Mouse (Mus musculus) midbrain, embryonic 14.5 days (tissue): ENCODE measurements at regions not wholly inside any gene's neighbourhood (a gene's known extent, or its start where the extent isn't known, plus 50 kb on each side); places are given as distances from the start of the nearest gene placed in this dataset.
A peak's percentile ranks its signal among the peaks of the same experiment; 100 is the strongest.

Experiments used
- ATAC-seq: fragments of 200-750 bp; cut with Nextera tagmentation; 2 replicates; pipeline ENCODE4 v1.8.0; 2017; ENCODE audit warnings: moderate number of reproducible peaks, moderate library complexity; ENCODE audit not compliant: low FRiP score, low TSS enrichment
- DNase-seq: peaks from one replicate; pipeline ENCODE4 v3.0.0-alpha.2; 2015
- H3K27ac ChIP-seq: fragments of 300-500 bp; sonication (generic); replicated peaks from 2 replicates; pipeline ENCODE4 v1.5.1; 2014; ENCODE audit warnings: mild to moderate bottlenecking, low read depth, low read length, moderate library complexity
- H3K27me3 ChIP-seq: fragments of 300-500 bp; sonication (generic); 2 replicates; pipeline ENCODE4 v1.6.1; 2014; ENCODE audit warnings: low read length, control low read depth, mixed read lengths; ENCODE audit not compliant: control insufficient read depth, insufficient read depth
- H3K36me3 ChIP-seq: fragments of 300-500 bp; sonication (generic); 2 replicates; pipeline ENCODE4 v1.6.1; 2014; ENCODE audit warnings: low read length, control low read depth; ENCODE audit not compliant: control insufficient read depth, insufficient read depth
- H3K4me1 ChIP-seq: fragments of 300-500 bp; sonication (generic); 2 replicates; pipeline ENCODE4 v1.6.1; 2014; ENCODE audit warnings: mild to moderate bottlenecking, antibody characterized with exemption, low read length, control low read depth; ENCODE audit not compliant: control insufficient read depth, insufficient read depth
- H3K4me2 ChIP-seq: fragments of 300-500 bp; sonication (generic); 2 replicates; pipeline ENCODE4 v1.6.1; 2014; ENCODE audit warnings: mild to moderate bottlenecking, low read length, moderate library complexity
- H3K4me3 ChIP-seq: fragments of 300-500 bp; sonication (generic); replicated peaks from 2 replicates; pipeline ENCODE4 v1.5.1; 2014; ENCODE audit warnings: low read depth, low read length
- H3K9ac ChIP-seq: fragments of 300-500 bp; sonication (generic); replicated peaks from 2 replicates; pipeline ENCODE4 v1.6.1; 2014; ENCODE audit warnings: mild to moderate bottlenecking, low read length, moderate library complexity
- H3K9me3 ChIP-seq: fragments of 300-500 bp; sonication (generic); 2 replicates; pipeline ENCODE4 v1.6.1; 2016; ENCODE audit warnings: low read length, control low read depth, mixed read lengths; ENCODE audit not compliant: control insufficient read depth
- WGBS: fragments of 180-500 bp; shearing (Covaris S2); extraction: QIAGEN DNeasy Blood & Tissue Kit; methylation state at CpG from one replicate; pipeline ENCODE4 v1.1.7; 2014; 5-methylcytosine and 5-hydroxymethylcytosine counted together

DNA sequence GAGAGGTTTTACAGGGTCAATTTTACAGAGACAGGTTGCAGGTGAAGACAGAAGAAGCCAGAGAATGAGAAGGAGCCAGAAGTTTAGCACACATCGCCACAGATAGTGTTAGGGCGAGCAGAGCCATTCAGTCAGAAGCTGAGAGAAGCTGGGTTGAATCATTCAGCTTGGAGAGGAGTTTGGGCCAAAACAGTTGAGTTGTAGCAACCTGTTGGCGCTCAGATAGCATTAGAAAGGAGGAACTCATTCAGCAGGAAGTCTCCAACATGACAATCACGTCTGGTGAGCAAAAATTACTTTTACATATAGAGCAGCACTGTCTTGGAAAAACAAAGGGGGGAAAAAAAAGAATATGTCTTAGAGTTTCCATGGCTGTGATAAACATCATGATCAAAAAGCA, 53.2 kb downstream of the Fam43a start:
- Histone ChIP-seq H3K27me3 (no peaks in the 10 kb centered on the region), H3K4me3 (no peak overlapping the region), H3K27ac (no peak overlapping the region), H3K9ac (no peak overlapping the region), H3K9me3 (no peaks in the 10 kb centered on the region), H3K4me2 (no peak overlapping the region), H3K36me3 (no peaks in the 10 kb centered on the region), H3K4me1 (0 out of 2 replicates have a peak, but pooled peaks cover 6% of the 10 kb centered on the region)
- DNase-seq (no peak), ATAC-seq (no peak)
- 75% methylated on average over 4 of the region's 4 CpGs for WGBS

GRCm38 (mm10) chr16:30653806-30654205, 54.3 kb downstream of the Fam43a start:
- 0 out of 2 replicates have a peak, but pooled peaks cover 6% of the 10 kb centered on the region for H3K4me1 ChIP-seq
- no peak overlapping the region for H3K4me2 ChIP-seq
- H3K9me3 ChIP-seq: no peaks in the 10 kb centered on the region
- H3K36me3 ChIP-seq: no peaks in the 10 kb centered on the region
- no peak overlapping the region for H3K27ac ChIP-seq
- no peak overlapping the region for H3K9ac ChIP-seq
- H3K4me3 ChIP-seq: no peak overlapping the region
- 82% methylated on average over 5 of the region's 5 CpGs for WGBS
- no peaks in the 10 kb centered on the region for H3K27me3 ChIP-seq
- ATAC-seq: no peak
- peak; percentile 47 for DNase-seq

GRCm38 (mm10) chr16:30654226-30654625, 54.7 kb downstream of the Fam43a start:
- Histone ChIP-seq H3K4me1 (0 out of 2 replicates have a peak, but pooled peaks cover 6% of the 10 kb centered on the region), H3K4me2 (no peak overlapping the region), H3K9me3 (no peaks in the 10 kb centered on the region), H3K36me3 (no peaks in the 10 kb centered on the region), H3K9ac (no peak overlapping the region), H3K27me3 (no peaks in the 10 kb centered on the region), H3K27ac (no peak overlapping the region), H3K4me3 (no peak overlapping the region)
- no peak for DNase-seq
- 89% methylated on average over 9 of the region's 9 CpGs for WGBS
- ATAC-seq: no peak

DNA sequence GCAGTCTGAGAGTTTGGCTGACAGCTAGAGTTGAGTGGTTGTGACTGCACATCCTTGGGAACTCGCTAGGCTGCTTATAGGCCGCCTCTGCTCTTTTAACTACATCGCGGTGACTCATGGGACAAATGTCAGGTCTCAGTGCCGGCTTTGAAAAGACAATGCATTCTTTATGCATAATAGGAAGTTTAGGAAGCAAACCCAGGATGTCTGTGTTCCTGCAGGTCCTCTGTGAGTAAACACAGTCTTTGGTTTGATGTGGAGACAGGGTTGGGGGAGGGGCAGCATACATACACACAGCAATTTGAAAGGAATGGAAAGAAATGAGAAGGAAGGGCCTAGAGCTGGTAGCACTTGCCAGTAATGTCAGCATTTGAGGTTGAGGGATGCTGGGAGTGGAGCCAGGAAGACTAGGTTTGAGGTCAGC, 56.3 kb downstream of the Fam43a start:
- Histone ChIP-seq H3K36me3 (no peaks in the 10 kb centered on the region), H3K27me3 (no peaks in the 10 kb centered on the region), H3K27ac (no peak overlapping the region), H3K9ac (no peak overlapping the region), H3K4me1 (0 out of 2 replicates have a peak, but pooled peaks cover 6% of the 10 kb centered on the region), H3K9me3 (no peaks in the 10 kb centered on the region), H3K4me2 (no peak overlapping the region), H3K4me3 (no peak overlapping the region)
- peak; percentile 43 for DNase-seq
- ATAC-seq: no peak
- 46% methylated on average over 5 of the region's 5 CpGs for WGBS

DNA sequence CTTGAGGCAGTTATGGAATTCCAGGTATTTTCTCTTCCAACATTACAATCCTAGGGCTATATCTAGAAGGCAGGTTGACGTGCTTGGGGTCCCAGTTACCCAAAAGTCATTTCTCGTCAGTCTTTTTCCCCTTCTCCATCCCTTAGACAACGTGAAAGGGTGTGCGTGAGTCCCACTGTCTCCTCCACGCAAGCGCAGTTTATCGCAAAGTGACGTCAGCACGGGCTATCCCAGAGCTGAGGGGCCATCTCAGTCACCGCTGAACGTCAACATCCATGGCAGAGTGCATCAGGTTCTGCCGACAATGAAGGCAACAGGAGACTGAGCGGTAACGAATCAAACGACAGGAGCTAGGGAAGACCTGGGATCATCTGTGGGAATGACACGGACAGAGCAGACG, 57.4 kb downstream of the Fam43a start:
- H3K9ac ChIP-seq: no peak overlapping the region
- 0 out of 2 replicates have a peak, but pooled peaks cover 6% of the 10 kb centered on the region for H3K4me1 ChIP-seq
- DNase-seq: no peak
- H3K27me3 ChIP-seq: no peaks in the 10 kb centered on the region
- H3K9me3 ChIP-seq: no peaks in the 10 kb centered on the region
- no peaks in the 10 kb centered on the region for H3K36me3 ChIP-seq
- no peak for ATAC-seq
- no peak overlapping the region for H3K27ac ChIP-seq
- no peak overlapping the region for H3K4me3 ChIP-seq
- no peak overlapping the region for H3K4me2 ChIP-seq
- 90% methylated on average over 17 of the region's 17 CpGs for WGBS

DNA sequence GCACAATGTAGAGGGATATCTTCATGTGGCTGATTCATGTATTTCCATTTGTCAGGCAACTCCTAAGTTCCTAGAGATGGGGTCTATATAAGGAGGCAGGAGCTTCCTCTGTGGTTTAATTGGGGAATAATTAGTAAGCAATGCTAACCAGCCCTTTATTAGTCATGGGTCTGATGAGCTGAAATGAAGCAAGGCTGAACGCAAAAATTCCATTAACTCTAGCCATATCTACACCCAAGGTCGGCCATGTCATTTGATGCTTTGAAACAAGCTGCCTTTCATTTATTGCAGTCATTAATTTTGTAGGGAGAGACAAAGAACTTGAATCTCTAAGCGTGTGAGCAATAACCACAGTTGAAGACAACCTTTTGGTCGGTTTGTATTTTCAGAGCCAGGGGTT, 59.4 kb downstream of the Fam43a start:
- H3K27ac ChIP-seq: no peak overlapping the region
- ATAC-seq (no peak), DNase-seq (no peak)
- 94% methylated on average over 4 of the region's 4 CpGs for WGBS
- H3K4me2 ChIP-seq: no peak overlapping the region
- H3K36me3 ChIP-seq: no peaks in the 10 kb centered on the region
- H3K4me1 ChIP-seq: 0 out of 2 replicates have a peak, but pooled peaks cover 6% of the 10 kb centered on the region
- no peak overlapping the region for H3K9ac ChIP-seq
- no peaks in the 10 kb centered on the region for H3K9me3 ChIP-seq
- H3K4me3 ChIP-seq: no peak overlapping the region
- no peaks in the 10 kb centered on the region for H3K27me3 ChIP-seq

GRCm38 (mm10) chr16:30661086-30661977, 61.8 kb downstream of the Fam43a start:
- ATAC-seq (no peak), DNase-seq (no peak)
- H3K9me3 ChIP-seq: no peaks in the 10 kb centered on the region
- H3K9ac ChIP-seq: no peak overlapping the region
- no peak overlapping the region for H3K4me3 ChIP-seq
- H3K36me3 ChIP-seq: no peaks in the 10 kb centered on the region
- 63% methylated on average over 16 of the region's 16 CpGs for WGBS
- no peaks in the 10 kb centered on the region for H3K4me1 ChIP-seq
- no peak overlapping the region for H3K27ac ChIP-seq
- no peaks in the 10 kb centered on the region for H3K27me3 ChIP-seq
- no peak overlapping the region for H3K4me2 ChIP-seq

DNA sequence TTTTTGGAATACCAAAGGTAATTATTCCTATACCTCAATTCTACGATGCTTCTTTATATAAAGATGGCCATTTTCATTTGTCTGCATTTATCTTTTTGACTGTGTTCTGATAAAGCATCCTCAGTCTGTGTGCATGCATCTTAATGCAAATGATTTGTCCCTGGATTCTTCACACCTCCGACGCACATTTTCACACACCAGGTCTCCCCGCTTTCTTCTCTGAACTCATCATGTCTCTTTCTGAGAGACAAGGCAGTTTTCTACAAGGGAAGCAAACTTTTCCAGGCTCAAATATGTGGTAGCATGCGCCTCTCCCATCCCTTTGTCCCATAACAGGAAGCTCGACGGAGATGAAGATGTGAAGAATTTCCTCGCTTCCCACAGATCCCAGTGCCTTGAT, 63.5 kb downstream of the Fam43a start:
- ATAC-seq: no peak

GRCm38 (mm10) chr16:30663971-30664370, 64.4 kb downstream of the Fam43a start:
- Histone ChIP-seq H3K4me3 (no peak overlapping the region), H3K27ac (no peak overlapping the region), H3K4me2 (no peak overlapping the region), H3K9ac (no peak overlapping the region), H3K9me3 (no peaks in the 10 kb centered on the region), H3K4me1 (no peaks in the 10 kb centered on the region), H3K27me3 (no peaks in the 10 kb centered on the region), H3K36me3 (no peaks in the 10 kb centered on the region)
- 82% methylated on average over 3 of the region's 3 CpGs for WGBS
- ATAC-seq (no peak), DNase-seq (no peak)

More for the DNA sequence above, 63.5 kb downstream of the Fam43a start:
- 71% methylated on average over 8 of the region's 8 CpGs for WGBS
- DNase-seq: no peak
- H3K4me3 ChIP-seq: no peak overlapping the region
- H3K27ac ChIP-seq: no peak overlapping the region
- no peaks in the 10 kb centered on the region for H3K36me3 ChIP-seq
- H3K9me3 ChIP-seq: no peaks in the 10 kb centered on the region
- no peaks in the 10 kb centered on the region for H3K4me1 ChIP-seq
- no peaks in the 10 kb centered on the region for H3K27me3 ChIP-seq
- H3K9ac ChIP-seq: no peak overlapping the region
- H3K4me2 ChIP-seq: no peak overlapping the region
